Mouse (Mus musculus) layer of hippocampus, postnatal 36 days (tissue): Measurements from ENCODE around the gene F8a. TPM values are rescaled to one million over a fixed set of nuclear protein-coding genes. Genes with fewer than 3 reads are reported as not detected.
A peak's percentile ranks its signal among the peaks of the same experiment; 100 is the strongest.
"Not testable (repeated sequence)": the region's sequence is repeated elsewhere in the genome, so short reads cannot be mapped to it uniquely, and the experiment has no call there.

Source experiments
- DNase-seq, 2 experiments: peaks; one replicate each; pipeline ENCODE4 v3.0.0; 2022
- total RNA-seq, 2 experiments: library from RNA; stranded (reverse); gene quantifications; 2 replicates each; pipeline ENCODE4 v1.2.3; 2021

Gene F8a
- total RNA-seq, result 10 to 100 TPM; 15.2 to 15.6 TPM

GRCm38 (mm10) chrX:73227914-73228605 is at the start of gene F8a:
Gene F8a, plus strand, starts transcription at chrX:73228291.
- DNase-seq, result peak; percentile 69 to 76

- DNase-seq, result peak in 1 of 2 experiments; percentile 1
Measured at GRCm38 (mm10) chrX:73191934-73192333, 36.2 kb upstream of the F8a start, which contains the start of gene Xlr3b. Gene Xlr3b, plus strand, starts transcription at chrX:73192207.

GRCm38 (mm10) chrX:73213819-73214564 is 14.1 kb upstream of the F8a start, which contains the start of gene Xlr4b:
Gene Xlr4b, plus strand, starts transcription at chrX:73214333.
- not testable (repeated sequence) for DNase-seq

- DNase-seq, result no peak
Measured at GRCm38 (mm10) chrX:73225365-73225764, 2.7 kb upstream of the F8a start.

GRCm38 (mm10) chrX:73228606-73229214 is 619 bp downstream of the F8a start:
- DNase-seq, result peak in 1 of 2 experiments; percentile 40

- DNase-seq, result no peak
Measured at GRCm38 (mm10) chrX:73229288-73229687, 1.2 kb downstream of the F8a start.

- not testable (repeated sequence) for DNase-seq
Measured at GRCm38 (mm10) chrX:73242821-73243325, 14.8 kb downstream of the F8a start, which contains the start of gene Xlr4c. Gene Xlr4c, minus strand, starts transcription at chrX:73243130.

- not testable (repeated sequence) for DNase-seq
Measured at GRCm38 (mm10) chrX:73262428-73262827, 34.3 kb downstream of the F8a start.

GRCm38 (mm10) chrX:73265270-73265669 is 37.2 kb downstream of the F8a start, which contains the start of gene Xlr3c:
Gene Xlr3c, minus strand, starts transcription at chrX:73265390.
- DNase-seq, result not testable (repeated sequence)

Other genes starting within 250 kb of the F8a start
- 1 to 10 TPM in 1 of 2 experiments, under 1 TPM in 1; 0.91 to 1.0 TPM for gene Zfp185, start 241.0 kb upstream of the F8a start, total RNA-seq
- under 1 TPM; 0.25 to 0.38 TPM for gene Pnma5, start 191.2 kb upstream of the F8a start, total RNA-seq
- 10 to 100 TPM; 19.4 to 20.1 TPM for gene Pnma3, start 163.5 kb upstream of the F8a start, total RNA-seq
- 1 to 10 TPM in 1 of 2 experiments, not detected in 1; 1.6 TPM for gene Xlr4a, start 145.8 kb upstream of the F8a start, total RNA-seq
- 1 to 10 TPM; 2.2 to 2.7 TPM for gene Xlr3a, start 131.2 kb upstream of the F8a start, total RNA-seq
- 1 to 10 TPM; 2.4 to 2.7 TPM for gene Gm14685, start 111.2 kb upstream of the F8a start, total RNA-seq
- gene Xlr5b, start 79.5 kb upstream of the F8a start, total RNA-seq, result not detected
- 1 to 10 TPM; 1.6 to 2.7 TPM for gene DXBay18, start 78.8 kb upstream of the F8a start, total RNA-seq
- not detected for gene Spin2d, start 51.3 kb upstream of the F8a start, total RNA-seq
- gene Xlr3b, start 36.1 kb upstream of the F8a start, total RNA-seq, result 10 to 100 TPM in 1 of 2 experiments, 1 to 10 TPM in 1; 4.1 to 14.2 TPM
- gene Xlr4b, start 14.0 kb upstream of the F8a start, total RNA-seq, result 1 to 10 TPM in 1 of 2 experiments, under 1 TPM in 1; 0.37 to 4.8 TPM
- under 1 TPM in 1 of 2 experiments, not detected in 1; 0.73 TPM for gene Xlr4c, start 14.8 kb downstream of the F8a start, total RNA-seq
- not detected for gene Xlr3c, start 37.1 kb downstream of the F8a start, total RNA-seq
- gene Xlr5a, start 64.7 kb downstream of the F8a start, total RNA-seq, result under 1 TPM in 1 of 2 experiments, not detected in 1; 0.33 TPM
- not detected for gene Xlr5c, start 64.7 kb downstream of the F8a start, total RNA-seq
- not detected for gene Gm45015, start 108.5 kb downstream of the F8a start, total RNA-seq
- gene Zfp275, start 114.3 kb downstream of the F8a start, total RNA-seq, result 10 to 100 TPM; 11.4 to 11.5 TPM
- under 1 TPM in 1 of 2 experiments, not detected in 1; 0.15 TPM for gene Gm18336, start 170.4 kb downstream of the F8a start, total RNA-seq
- gene Zfp92, start 182.8 kb downstream of the F8a start, total RNA-seq, result 1 to 10 TPM; 2.1 to 2.9 TPM
- gene Trex2, start 207.1 kb downstream of the F8a start, total RNA-seq, result not detected
- gene Haus7, start 230.8 kb downstream of the F8a start, total RNA-seq, result 1 to 10 TPM; 5.8 to 8.0 TPM